Mouse (Mus musculus) urinary bladder, postnatal 10 days (tissue): ENCODE results near the gene Acsl6.

Experiments
- DNase-seq: peaks from one replicate; pipeline ENCODE4 v3.0.0; 2022; ENCODE audit warnings: low spot score

Gene Acsl6

DNA sequence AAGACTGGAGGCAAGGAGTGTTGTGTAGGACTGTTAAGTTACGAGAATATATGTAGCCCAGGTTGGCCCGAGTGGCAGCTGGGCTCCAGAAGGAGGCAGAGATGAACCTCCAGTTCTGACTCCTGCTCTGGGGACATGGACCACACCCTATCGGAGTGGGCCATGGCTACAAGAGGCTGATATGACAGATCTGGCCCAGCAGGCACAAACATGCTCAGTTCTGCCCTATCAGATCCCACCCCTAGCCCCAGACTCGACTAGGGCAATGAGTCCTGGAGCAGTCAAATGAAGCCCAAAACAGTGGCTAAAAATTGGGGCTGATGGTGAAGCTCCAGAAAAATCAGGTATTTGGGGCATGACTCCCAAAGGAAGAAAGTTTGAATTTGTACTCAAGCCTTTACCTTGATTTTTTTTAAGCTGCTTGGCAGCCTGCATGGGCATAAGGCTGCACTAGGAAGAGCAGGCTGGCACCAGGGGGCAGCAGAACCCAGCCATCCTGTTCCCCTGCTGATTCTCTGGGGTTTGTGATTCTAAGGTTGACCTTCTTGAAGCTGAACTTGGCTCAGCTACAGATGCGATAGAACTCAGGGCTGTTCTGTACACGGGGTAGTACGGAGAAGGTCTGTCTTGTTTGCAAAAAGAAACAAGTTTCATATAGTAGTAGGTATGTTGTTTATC is 3.7 kb downstream of the Acsl6 start:
- no peak for DNase-seq

DNA sequence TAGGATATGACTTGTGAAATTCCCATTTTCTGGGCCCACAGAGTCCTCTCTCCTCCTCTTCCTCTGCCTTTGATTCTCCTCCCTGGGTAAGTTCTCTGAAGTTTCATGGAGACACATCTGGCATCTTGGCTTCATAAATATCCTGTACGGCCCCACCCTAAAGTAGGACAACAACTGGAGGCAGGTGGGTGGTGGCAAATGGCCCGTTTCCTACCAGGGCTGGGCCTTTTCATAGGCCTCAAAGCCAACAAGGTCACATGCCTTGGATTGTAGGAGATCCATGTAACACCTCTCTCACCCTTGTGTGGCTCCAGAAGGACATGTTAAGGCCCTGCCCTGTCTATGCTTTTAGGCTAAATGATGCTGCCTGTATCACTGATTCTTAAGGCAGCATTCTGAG is 7.0 kb downstream of the Acsl6 start:
- no peak for DNase-seq

DNA sequence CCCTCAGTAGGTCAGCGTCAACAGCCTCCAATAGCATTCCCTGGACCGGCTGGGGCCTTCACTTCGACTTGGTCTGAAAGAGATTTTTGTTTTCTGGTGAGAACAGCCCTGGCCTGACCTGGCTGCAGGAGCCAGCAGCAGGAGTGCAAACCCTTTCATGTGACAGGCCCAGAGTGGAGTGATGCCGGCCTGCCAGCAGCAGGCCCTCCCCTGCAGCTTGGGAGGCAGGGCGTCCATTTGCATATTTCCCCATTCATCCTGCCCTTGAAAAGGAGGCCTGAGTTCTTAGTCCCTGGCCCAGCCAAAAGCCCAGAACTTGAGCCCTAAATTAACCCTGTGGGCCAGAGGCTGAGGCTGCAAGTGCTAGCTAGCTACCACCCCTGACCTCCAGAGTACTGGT is 8.4 kb downstream of the Acsl6 start:
- no peak for DNase-seq

DNA sequence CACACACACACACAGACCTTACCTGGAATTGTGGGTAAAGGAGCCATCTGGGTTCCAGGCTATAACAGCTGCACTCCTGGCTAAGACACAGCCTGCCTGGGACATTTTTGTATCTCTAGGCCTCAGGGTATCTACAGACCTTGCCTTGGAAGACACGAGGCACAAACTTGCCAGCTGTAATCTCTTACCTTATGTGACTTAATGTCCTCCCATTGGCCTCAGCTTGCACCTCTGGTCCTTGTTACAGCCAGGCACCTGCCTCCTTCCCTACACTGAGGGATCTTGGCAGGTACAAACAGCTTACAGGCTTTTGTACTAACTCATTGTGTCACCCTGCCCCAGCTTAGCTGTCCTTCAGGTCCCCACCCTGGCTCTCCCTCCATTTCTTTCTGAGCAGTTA is 9.0 kb downstream of the Acsl6 start:
- DNase-seq, result no peak

DNA sequence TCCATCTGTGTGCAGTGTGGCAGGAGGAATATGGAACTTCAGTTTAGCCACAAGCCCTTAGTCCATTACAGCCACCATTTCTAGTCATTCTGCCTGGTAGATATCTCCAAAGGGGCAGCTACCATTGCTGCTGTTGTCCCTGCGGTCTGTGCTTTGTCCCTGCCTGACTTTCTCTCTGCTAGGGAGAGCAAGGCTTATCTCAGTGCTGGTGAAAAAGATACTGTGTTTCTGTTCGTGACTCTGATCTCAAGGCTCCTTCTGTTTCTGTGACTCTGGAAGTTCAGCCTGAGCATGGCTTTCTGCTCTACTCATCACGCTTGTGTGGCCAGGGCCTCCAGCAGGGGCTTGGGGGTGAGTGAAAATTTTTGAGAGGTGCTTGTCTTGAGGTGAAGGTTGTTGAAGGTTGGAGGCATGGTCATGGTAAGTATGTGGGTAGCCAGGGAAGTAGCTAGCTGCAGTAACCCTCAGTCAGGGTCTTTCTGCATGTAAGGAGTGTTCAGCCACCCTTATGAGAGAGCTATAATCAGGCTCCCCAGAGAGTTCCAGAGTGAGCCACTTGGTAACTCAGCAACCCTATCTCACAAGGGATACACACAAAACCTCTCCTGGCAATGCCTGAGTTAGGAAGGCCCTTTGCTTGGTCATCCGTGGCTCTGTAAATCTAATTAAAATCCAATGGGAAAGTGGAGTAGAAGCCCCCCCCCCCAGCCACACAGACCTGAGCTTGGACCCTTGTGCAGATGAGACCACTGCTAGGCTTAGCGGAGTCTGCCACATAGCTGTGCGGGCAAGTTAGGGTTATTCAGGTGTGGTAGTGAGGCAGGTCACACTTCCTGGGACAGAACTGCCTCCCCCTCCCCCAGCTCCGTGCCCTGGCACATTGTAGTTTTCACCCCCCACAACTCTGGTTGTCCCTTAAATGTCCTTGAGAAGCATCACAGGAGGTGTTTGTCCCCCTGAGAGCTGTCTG is 10.1 kb downstream of the Acsl6 start:
- DNase-seq, result no peak

DNA sequence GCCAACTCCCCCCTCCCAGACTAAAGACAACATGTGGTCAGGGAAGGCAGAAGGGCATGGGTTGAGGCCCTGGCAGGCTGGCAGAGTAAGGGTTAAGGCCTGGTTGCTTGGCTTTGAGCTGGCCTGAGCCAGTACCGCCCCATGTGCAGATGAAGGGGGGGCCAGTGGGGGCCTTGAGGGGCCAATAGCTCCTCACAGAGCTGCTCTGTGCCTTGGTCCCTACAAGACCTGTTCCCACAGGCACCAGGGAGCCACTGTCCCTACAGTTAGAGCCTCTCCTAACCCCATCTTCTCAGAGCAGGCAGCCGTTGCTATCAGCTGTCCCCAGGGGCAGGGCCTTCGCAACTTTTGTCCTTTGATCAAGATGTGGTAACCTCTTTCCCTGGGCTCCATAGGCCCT is 11.1 kb downstream of the Acsl6 start:
- DNase-seq, result no peak

DNA sequence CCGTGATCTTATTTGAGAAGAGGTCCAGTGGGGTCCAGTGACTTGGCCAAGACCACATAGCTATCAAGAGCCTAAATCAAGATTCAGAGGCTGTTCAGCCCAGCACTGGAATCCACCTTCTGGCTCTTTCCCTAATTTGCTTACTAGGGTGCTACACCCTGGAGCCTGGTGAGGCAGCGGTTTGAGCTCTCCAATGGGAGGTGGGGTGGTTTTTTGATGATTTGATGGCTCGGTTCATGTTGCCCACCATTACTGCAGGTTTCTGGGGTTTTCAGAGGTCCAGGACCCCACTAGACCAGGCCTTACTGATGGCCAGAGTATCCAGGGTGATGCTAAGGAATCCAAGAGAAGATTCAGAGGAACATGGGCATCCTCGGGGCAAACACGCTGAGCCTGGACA is 11.7 kb downstream of the Acsl6 start:
- DNase-seq, result no peak

DNA sequence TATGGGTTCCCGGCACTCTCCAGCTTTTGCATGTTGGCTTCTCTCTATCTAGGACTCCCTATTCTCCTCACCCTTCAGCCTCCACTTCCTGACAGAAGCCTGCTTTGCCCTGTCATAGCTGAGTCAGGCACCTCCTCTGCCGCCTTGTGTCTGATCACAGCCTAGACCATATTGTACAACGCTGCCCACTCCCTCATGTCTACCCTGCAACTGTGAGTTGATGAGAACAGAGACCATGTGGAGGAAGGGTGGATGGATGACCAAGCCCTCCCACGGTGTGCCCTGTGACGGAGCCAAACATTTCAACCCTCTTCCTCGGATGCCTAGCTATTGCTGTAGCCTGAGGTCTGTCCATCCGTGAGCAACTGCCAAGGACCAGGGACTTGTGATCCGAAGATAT is 13.8 kb downstream of the Acsl6 start:
- no peak for DNase-seq

DNA sequence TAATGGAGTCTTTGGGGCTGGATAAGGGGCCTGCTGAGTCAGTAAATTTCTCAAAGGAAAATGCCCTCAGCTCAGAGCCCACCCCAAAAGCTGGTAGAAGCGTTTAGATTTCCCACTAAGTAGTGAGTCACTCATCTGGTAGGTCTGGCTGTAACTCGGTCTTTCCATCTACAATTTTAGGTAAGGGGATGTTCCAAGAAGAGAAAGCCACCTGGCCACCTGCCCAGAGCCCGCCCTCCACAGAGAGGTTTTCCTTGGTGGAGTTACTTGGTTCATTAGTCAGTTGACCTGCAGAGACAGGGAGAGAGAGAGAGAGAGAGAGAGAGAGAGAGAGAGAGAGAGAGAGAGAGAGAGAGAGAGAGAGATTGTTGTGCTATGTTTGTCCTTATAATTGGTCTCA is 14.2 kb downstream of the Acsl6 start:
- no peak for DNase-seq

DNA sequence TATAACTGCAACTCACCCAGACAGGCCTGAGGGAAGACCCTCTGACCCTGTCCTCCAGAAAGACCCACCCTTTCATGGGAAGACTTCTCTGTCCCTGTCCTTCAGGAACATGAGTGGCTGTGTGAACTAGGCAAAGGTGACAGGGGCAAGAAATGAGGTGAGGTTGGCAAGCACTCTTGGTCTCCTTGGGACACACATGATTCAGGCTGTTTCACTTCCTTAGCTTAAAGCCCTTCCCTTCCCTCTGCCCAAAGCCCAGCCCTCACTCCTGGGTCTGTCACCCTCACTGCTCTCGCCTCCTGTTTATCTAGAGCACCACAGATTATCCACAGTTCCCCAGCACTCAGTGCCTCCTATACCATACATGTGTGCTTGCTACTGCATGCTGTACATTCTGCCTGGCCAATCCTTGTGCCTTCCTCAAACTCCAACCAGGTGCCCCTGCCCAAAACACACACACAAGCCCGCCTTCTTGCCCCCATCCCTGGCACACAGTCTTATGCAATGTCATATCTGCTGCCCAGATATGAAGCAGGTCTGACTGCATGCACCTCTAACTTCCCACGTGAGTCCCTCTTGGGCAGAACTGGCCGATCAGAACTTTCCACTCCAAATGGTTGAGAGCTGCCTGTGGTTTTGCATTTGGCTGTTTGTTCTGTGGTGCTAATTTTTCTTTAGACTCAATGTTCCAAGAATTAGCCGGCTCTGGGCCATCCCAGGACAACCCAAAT is 18.4 kb downstream of the Acsl6 start:
- no peak for DNase-seq

DNA sequence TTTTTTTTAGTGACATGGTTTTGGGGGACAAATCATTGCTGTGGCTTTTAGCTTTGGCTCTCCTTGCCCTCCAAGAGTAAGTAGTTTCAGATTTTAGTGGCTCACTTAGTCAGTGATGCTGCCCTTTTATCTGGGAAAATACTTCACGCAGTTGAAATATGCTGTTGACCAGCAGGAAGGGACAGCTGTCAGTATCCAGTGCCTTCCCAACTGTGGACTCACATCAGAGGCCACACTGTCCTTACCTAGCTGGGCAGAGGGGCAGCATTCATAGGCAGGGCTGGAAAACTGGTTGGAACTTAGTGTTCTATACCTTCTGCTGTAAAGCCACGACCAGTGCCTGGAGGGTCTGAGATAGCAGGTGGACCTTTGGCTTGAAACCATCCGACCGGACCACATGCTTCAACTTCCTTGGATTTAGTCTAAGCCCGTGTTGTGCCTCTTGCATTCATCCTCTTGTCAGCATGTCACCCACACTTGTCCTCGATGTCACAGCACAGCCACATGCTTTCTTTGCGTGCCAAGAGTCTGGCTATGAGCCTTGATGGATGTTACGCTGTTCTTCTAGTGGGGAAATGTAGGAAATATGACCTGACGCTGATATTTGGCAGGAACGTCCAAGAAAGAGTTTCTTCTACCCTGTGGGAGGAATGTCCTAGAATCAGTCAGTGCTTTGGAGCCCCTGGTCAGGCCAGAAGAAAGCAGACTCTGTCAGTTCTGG is 28.0 kb downstream of the Acsl6 start:
- DNase-seq, result no peak

DNA sequence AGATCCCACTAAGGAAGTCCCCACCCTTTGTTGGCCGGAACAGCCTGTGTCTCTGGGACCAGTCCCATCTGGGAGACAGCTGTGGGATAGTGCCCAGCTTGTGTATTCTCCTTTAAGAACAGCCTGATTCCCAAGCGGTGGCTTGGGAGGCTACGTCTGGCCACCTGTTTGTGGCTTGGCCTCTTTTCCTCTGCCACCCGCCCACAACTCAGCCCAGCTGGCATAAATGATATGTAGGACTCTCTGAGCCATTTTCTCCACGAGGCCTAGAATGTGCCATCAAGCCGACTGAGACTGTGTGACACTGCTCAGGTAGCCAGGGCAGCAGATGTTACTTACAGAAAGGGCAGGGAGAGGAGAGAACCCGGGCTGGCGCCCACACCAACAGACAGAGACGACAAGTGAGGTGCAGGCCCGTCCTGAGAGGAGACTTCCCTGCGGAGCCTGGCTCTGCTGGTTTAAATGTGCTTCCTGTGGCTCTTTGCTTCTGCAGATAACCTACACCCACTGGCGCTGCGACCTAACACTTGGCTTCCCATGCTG is 32.6 kb downstream of the Acsl6 start:
- DNase-seq, result no peak

DNA sequence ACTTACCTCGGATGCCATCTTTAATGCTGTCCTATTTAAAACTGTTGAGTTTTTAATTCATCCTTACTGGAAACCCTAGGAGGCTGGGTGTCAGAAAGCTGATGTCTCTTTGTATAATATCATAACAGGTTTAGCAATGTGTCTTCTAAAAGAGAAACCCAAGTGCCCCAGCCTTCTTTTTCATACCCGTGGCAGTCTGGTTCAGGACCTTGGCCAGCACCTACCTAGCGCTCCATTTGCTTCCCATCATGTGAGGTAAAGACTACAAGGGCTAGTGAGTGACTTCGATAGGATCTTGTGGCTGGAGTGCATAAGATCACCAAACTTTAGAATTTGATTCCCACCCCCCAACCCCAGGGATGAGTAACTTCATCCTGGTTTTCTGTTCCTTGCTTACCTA is 40.1 kb downstream of the Acsl6 start:
- no peak for DNase-seq

DNA sequence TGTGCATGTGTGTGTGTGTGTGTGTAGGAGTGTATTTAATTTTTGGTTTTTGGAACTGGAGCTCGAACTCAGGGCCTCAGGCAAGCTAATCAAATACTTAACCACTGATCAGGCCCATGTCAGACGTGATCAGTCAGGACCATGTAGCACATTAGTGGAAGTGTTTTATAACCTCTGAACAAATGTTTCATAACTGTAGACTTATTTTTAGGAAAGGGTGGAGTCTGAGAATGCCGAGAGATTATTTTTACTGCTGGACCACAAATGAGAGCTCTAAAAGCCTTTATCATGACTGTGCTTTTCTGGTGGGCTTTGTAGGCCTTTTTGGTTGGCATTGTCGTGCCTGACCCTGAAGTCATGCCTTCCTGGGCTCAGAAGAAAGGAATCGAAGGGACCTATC is 48.1 kb downstream of the Acsl6 start:
- DNase-seq, result no peak

DNA sequence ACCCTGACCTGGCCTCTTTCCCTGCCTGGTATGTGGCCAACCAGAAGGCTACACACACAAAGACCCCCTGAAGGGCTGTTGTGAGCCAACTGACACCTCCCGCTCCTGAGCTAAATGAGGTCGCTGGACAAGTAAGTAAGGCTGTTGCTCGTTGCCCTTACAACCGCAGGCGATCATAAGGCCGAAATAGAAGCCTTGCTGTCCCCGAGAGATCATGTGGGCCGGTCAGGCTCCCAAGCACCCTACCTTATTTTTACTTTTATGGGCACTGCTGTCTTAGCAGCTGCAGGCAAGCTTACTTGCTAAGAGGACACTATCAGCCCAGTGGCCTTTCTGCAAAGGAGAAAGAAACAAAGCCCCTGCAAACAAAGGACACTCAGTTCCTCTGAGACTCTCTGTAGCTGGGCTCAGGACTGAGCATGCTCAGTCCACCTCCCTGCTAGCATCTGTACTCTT is 49.6 kb downstream of the Acsl6 start:
- DNase-seq, result no peak

DNA sequence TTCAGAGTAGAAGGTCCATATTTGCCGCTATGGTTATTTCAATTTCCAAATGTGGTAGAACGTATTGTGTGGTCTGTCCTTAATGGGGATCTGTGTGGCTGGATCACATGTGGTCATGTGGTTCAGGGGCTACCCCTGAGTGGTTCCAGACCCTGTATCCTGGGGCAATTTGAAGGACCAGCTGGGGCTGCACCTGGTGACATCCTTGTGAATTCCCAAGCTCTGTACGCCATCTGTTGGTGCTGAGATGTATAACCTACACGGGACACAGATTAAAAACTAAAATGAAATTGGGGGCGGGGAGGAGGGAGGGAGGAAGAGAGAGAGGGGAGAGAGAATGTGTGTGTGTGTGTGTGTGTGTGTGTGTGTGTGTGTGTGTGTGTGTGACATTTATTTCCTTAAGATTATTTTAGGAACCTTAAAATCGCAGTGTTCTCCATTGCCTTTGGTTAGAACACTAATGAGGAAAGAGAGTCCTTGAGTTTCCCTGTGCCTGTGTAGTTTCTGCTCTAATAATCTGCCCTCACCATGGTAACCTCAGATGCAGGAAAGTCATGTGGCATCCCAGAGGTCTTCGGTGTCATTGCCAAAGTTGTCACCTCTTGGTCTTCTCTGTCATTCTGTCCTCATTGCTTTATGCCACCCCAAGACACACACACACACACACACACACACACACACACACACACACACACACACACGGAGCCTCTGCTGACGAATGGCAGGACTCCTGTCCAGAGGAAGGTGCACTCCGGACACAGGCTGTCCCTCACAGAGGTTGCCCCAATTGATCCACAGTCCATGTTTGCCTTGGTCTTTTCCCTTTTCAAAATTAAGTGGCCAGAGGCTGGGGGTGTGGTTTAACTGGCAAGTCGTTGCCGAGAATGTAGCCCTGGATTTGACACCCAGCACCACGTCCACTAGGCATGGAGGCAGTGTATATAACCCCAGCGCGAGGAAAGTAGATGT is 51.3 kb downstream of the Acsl6 start:
- no peak for DNase-seq

DNA sequence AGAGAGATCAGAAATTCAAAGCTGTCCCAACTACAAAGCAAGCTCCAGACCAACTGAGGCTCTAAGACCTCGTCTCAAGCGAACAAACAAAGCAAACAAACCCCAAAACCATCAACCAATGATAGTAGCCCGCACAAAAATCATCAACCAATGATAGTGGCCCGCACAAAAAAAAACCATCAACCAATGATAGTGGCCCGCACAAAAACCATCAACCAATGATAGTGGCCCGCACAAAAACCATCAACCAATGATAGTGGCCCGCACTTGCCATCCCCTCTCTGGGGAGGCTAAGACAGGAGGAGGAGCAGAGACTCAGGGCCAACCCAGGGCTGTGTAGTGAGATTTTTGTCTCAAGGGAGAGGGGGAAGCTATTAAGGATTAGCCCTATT is 52.0 kb downstream of the Acsl6 start:
- DNase-seq, result no peak

DNA sequence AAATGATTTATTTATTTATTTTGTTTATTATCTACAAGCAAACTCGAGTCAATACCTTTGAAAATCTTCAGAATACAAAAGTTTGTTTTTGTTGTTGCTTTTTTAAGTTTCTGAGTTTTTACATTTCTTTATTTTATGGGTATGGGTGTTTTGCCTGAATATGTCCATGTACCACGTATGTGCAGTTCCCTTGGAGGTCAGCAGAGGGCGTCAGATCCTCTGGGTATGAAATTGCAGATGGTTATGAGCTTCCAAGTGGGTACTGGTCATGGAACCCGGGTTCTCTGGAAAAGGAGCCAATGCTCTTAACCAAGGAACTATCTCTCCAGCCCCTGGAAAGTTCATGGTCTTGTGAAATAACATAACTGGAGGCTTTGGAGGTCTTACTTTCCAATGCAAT is 53.1 kb downstream of the Acsl6 start:
- DNase-seq, result no peak

DNA sequence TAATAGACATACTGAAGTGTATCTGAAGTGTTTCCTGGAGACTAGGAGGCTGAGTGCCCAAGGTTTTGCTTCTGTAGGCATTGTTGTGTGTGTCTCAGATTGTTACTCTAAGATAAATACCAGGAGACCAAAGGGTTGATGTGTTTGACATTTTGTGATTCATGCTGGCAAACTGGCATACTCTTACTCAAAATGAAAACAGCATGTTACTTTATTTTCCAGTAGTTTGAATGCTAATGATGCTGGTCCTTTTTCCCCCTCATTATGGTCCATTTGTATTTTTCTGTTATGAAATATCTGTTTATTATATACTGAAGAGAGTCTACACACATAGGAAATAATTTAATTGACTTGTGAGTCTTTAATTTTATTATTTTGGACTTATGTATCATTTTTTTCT is 69.0 kb downstream of the Acsl6 start:
- DNase-seq, result no peak

DNA sequence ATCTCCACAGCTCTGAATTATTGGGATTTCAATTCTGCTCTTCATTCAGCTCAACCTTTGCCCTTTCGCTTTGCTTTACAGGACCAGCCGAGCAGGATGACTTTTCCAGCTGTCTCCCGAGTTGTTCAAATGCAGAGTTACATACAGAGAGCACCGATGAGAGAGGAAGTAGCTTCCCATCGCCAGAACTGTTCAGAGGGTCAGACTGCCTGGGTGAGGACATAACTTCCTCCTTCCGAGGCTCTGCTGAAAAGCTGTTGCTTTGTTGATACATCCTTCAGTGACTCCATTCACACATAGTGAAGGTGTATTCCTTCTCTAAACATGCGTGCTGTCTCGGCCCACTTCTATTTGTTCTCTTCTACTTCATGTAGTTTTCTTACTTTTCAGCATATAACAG is 86.8 kb downstream of the Acsl6 start:
- no peak for DNase-seq

DNA sequence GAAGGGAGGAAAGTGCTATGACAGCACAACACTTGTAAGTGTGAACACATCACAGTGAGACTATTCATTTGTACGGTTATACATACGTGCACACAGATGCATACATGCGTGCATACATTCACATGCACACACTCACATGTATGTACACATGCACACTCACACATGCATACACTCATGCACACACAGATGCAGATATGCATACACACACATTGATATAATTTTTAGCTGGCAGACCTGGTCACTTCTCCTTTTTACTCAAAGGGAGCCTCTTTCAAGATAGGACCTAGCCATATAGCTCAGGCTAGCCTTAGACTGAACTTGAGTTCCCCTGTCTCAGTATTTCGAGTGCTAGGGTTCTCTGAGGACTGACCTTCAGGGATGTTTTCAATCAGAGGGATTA is 87.7 kb downstream of the Acsl6 start:
- DNase-seq, result no peak
